Mouse (Mus musculus): Measurements from ENCODE around the gene Hoxd10. TPM values are rescaled to one million over a fixed set of nuclear protein-coding genes. Genes with fewer than 3 reads are reported as not detected.

Gene Hoxd10
- total RNA-seq (2021): not detected

DNA sequence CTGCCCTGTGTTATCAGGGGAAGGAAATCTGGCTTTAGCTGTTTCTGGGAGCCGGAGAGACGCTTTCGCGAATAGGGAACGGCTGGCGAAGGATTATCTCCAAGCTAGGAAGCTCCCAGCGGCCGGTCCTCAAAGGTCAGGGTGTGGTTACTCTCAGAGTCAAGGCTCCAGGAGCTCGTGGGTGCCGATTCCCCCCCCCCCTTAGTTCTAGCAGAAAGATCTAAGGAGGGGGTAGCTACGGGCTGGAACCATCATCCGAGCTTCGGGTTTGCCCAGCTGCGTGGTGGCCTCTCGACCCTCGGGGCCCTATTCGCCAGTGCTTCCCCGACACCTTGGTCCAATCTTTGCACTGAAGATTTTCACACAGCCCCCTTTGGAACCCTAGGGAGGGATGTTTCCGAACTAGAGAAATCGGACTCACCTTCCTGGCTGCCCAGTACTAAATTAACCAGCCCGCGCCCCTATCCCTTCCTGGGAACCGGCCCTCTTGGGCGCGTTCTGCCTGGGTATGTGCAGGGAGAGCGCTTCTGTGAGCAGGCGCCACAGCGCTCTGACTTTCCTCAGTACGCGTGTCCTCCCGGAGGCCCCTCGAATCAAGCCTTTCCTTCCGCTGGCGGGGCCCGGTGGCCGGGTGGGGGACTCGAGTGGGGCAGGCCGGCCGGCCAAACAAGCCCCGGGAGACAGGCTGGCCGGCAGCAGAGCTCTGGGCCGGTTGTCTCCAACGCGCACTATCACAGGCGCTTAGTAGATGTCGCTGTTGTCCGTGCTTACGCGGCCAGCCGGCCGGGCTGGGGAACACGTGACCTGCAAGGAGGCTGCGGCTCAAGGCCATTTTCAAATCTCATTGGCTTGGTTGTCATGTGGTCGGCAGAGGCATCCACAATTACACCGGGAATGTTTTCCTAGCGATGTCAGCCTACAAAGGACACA, at the start of gene Hoxd10:
TSS of gene Hoxd10 (plus strand) at position 903 of the 930 bp plus-strand sequence.
- DNase-seq: peak in 1 of 2 experiments; percentile 64
- intact Hi-C loops (cut with DNase I): no loop called here

GRCm38 (mm10) chr2:74642431-74642830, 49.3 kb upstream of the Hoxd10 start:
- intact Hi-C loops (cut with DNase I): no loop called here
- DNase-seq: no peak

- no peak for DNase-seq
- intact Hi-C loops (cut with DNase I): no loop called here
Measured at GRCm38 (mm10) chr2:74645631-74646030, 46.1 kb upstream of the Hoxd10 start.

DNA sequence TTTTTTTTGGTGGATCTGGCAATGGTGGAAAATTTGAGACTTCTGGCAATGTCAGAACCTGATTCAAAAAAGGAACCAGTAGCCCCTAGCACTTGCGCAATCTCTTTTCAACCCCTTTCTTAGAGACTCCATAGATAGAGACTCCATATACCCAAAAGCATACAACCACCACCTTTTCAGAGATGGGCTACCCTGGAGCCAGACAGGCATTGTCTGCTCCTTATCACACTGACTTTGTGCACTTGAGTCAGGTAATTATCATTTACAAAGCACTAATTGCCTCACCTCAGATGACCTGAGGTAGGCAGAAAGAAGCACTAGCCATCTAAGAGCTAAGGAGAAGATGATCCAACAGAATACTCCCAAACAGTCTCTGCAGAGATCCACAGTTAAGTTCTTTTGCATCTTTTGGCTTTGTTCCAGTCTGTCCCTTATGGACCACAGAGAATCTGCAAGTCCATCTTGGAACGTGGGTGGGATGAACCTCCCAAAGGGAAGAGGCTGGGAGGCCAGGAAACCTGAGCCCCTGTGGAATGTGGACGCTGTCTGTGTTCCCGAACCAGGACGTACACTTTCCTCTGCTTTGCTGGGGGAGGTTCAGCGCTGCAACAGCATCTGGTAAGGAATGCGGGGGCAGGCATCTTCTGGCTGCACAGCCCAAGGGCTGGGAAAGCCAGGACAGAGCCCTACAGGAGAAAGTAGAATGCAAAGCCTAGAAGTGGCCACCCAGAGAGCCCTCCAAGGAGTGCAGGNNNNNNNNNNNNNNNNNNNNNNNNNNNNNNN, 44.5 kb upstream of the Hoxd10 start:
- no peak for DNase-seq
- intact Hi-C loops (cut with DNase I): no loop called here

GRCm38 (mm10) chr2:74652996-74653340, 38.8 kb upstream of the Hoxd10 start:
- no peak for DNase-seq
- intact Hi-C loops (cut with DNase I): loop anchor here (5.0 kb wide), 1 partner anchor 1376 kb away; no protein-coding TSS in a partner anchor

- intact Hi-C loops (cut with DNase I): loop anchor here (5.0 kb wide), 1 partner anchor 1377 kb away; no protein-coding TSS in a partner anchor
- peak in 1 of 2 experiments; percentile 30 for DNase-seq
Measured at GRCm38 (mm10) chr2:74653781-74654535, 37.8 kb upstream of the Hoxd10 start.

DNA sequence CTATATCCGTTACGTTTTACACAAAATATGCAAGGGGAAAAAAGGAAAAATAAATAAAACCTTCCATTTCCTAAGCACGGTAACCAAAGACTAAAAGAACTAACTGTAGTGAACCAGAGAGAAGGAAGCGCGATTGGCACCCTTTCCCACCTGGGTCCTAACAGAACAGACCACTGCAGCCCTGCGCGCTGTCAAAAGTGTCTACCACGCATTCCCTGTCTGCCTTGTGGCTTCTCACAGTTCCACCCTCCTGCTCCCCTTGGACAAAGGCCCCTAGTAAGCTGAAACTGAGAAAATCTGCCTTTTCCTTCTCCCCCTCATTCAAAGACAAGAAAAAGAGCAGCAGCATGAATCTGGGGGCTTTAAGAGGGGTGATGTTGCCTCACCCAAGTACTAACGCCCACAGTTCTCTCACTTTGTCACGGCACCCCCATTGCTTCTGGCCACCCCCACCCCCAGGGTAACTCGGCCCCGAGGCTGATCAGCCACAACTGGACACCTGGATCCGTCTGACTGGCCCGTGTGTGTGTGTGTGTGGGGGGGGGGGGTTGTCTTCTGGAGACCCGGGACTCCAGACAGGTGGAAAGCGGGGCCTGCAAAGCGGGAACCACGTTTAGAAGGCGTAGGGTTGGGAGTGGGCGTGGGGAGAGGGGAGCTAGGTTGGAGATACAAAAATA, 36.8 kb upstream of the Hoxd10 start:
- intact Hi-C loops (cut with DNase I): loop anchor here (5.0 kb wide), 1 partner anchor 1378 kb away; no protein-coding TSS in a partner anchor
- no peak for DNase-seq

GRCm38 (mm10) chr2:74655420-74655781, 36.3 kb upstream of the Hoxd10 start:
- DNase-seq: peak in 1 of 2 experiments; percentile 51
- intact Hi-C loops (cut with DNase I): no loop called here

DNA sequence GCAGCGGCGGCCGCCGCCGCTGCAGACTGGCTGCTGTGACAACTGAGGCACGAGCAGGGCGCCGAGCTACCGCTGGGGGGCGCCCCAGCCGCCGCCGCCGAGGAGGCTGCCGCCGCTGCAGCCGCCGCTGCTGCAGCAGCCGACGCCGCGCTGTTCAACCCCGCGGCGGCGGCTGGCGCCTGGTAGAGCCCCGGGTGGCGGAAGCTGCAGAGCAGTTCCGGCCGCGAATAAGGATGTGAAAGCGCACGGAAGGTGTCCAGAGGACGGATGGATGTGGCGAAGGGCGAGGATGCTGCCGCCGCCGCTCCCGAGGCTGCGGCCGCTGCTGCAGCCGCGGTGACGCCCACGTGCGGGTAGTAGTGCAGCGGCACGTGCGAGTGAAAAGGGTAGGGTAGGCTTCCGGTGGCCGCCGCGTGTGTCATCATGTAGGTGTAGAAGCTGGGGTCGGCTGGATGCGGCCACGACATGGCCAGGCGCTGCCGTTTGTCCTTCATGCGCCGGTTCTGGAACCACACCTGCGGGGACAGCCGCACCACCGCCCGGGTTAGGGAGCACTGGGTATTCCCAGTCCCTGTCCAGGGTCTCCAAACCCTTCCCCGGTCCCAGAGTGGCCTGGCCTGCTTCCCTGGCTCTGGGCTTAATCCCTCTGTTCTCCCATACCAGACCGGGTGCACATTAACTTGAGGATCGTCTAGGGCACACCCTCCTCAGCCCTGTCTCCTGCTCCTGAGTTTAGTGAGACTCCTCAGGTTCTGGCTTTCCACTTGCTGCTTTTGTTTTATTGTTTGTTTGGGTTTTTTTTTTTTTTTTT, 35.7 kb upstream of the Hoxd10 start:
- peak; percentile 8 to 18 for DNase-seq
- intact Hi-C loops (cut with DNase I): no loop called here

DNA sequence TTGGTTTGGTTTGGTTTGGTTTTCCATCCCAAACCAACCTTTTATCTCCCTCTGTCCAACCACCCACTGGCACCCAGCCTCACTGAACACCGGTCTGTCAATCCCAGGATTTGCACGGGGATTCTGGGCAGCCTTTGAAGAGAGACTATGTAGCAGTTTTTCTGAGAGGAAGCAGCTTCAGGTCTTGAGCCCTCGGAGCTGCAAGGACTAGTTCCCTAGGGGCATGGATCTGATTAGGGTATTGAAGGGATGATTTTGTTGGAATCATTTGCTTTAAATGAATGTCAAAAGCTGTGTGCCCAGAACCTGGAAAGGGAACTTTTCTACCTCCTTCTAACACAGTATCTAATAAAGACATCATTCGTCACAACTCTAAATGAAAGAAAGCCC, 35.1 kb upstream of the Hoxd10 start:
- intact Hi-C loops (cut with DNase I): no loop called here
- DNase-seq: peak; percentile 19 to 25

DNA sequence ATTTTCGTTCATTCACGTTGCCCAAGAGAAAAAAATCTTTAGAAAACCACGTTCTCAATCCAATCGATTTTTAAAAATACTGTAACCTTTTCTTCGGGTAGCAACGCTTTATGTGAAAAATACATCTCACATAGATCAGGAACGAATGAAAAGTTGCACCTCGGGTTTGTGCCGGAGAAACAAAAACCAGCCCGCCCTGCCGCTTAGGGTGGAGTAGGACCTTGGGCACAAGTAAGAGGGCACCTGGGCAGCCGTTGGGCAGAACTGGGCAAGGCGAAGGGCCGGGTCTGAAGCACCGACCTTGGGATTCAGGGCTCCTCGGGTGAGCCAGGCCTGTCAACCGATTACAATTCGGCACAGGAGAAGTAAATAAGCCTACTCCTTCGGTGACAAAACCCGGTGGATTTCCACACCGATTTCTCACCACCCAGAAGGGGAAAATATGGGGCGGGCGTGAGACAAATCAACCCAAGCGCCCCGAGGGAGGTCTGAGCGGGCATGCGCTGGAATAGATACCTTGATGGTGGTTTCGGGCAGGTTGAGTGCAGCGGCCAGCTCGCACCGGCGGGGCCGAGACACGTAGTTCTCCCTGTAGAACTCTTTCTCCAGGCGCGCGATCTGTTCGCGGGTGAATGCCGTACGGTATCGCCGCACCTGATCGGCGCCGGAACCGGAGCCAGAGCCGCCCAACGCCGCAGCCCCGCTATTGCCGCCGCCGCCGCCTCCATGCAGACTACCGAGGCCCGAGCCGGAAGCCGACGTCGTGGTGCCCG, 34.3 kb upstream of the Hoxd10 start:
- peak; percentile 40 to 46 for DNase-seq
- intact Hi-C loops (cut with DNase I): no loop called here

DNA sequence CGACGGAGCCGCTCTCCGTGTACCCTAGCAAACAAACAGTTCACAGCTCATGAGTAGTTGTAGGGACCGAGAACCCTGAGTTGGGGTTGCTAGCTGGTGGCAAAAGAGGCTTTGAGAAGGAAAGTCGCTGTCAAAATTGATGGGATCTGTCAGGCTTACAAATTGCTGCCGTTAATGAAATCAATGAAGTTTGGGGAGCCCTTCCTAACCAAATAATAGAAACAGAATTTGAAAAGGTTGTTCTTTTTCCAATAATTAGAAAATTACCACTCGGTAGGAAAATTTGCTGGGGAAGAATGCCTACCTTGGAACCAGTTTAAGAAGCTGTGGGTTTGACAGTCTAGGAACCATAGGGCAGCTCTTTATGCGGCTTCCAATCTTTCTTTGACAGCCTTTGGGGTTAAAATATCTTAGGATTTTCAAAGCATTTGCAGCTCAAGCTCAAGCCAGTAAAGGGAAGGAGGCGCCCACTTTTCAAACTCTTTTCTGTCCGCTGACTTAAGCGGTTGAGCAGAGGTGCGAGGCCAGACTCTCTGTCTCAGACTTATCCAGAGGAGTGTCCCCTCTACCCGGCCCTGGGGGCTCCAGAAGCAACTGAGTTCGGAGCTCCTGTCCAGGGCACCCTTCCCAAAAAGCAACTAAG, 33.6 kb upstream of the Hoxd10 start:
- DNase-seq: peak in 1 of 2 experiments; percentile 27
- intact Hi-C loops (cut with DNase I): no loop called here

GRCm38 (mm10) chr2:74658667-74659371, 32.9 kb upstream of the Hoxd10 start:
- intact Hi-C loops (cut with DNase I): no loop called here
- DNase-seq: peak; percentile 36 to 39

DNA sequence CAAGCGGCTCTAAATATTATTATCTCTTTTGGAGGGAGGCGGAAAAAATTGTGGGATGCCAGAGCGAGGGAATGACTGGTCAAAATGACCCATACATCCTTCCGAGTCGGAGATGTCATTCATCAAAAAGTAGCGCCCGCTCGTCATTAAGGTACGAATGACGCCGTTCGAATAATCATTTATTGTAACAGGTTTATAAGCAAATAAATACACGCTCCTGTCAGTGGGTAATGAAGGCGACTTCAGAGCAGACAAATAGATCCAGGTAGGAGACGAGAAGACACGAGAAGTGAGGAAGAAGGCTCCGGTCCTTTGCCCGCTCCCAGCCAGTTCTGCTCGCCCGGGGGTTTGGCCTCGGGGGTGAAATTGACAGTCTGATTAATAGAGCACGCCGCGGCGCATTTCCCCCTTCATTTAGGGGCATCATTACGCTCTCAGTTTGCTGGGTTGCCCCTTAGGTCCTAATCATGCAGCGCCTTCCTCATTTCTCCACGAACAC, 32.2 kb upstream of the Hoxd10 start, which contains the start of gene Evx2:
TSS of gene Evx2 (minus strand) at position 51 of the 499 bp plus-strand sequence.
- DNase-seq: peak in 1 of 2 experiments; percentile 31
- intact Hi-C loops (cut with DNase I): loop anchor here (5.0 kb wide), 1 partner anchor 692 kb away; no protein-coding TSS in a partner anchor

GRCm38 (mm10) chr2:74660421-74661375, 31.0 kb upstream of the Hoxd10 start:
- peak in 1 of 2 experiments; percentile 2 for DNase-seq
- intact Hi-C loops (cut with DNase I): loop anchor here (5.0 kb wide), 1 partner anchor 693 kb away; no protein-coding TSS in a partner anchor

- DNase-seq: peak; percentile 58 to 72
- intact Hi-C loops (cut with DNase I): loop anchor here (2.0 to 5.0 kb wide), 2 partner anchors 595 to 694 kb away; no protein-coding TSS in a partner anchor
Measured at GRCm38 (mm10) chr2:74661685-74662084, 30.0 kb upstream of the Hoxd10 start.
